ENCODE assay signal across 16 mouse cellular contexts in genomic region chr3:55741428-55741827, GRCm38 (mm10). TPM values are rescaled to one million over a fixed set of nuclear protein-coding genes. Genes with fewer than 3 reads are reported as not detected.
DNase-seq lines count a peak whose midpoint lies in the region; ATAC-seq lines count a peak whose summit lies in the region.
"Had no signal": no experiment of that assay in that cellular context is flagged by ENCODE, and none has a peak within 500 bp of the region (broad histone marks: within the 10 kb centered on the region; RNA-seq: fewer than 3 reads in every experiment).

No protein-coding gene starts in this region.

- peak; percentile 70 for ATAC-seq in embryonic facial prominence, embryonic 15.5 days (ENCODE audit: insufficient number of reproducible peaks, low FRiP score, low TSS enrichment, low read depth)
- peak; percentile 71; the same call in 1 of the 2 replicates for ATAC-seq in hindbrain, embryonic 13.5 days (ENCODE audit: low FRiP score)
- ATAC-seq in midbrain, embryonic 15.5 days (replicated peaks): peak; percentile 86
- ATAC-seq in kidney, embryonic 15.5 days (replicated peaks; ENCODE audit: low FRiP score): no peak
- no peak for ATAC-seq in liver, embryonic 11.5 days (replicated peaks; ENCODE audit: low FRiP score)

- peak; percentile 34 to 37 for DNase-seq in cerebellum, postnatal 10 days
- DNase-seq in cerebellum, postnatal 14 days: no peak
- no peak for DNase-seq in urinary bladder, postnatal 10 days (ENCODE audit: low spot score)
- no peak for DNase-seq in liver, embryonic 11.5 days (ENCODE audit: low spot score)
- DNase-seq: cerebellum, adult 8-10 months; gastrocnemius, postnatal 14 days; lung, embryonic 14.5 days; thymus, postnatal 36 days had no signal

- no peaks in the 10 kb centered on the region for H3K4me1 ChIP-seq in embryonic facial prominence, embryonic 15.5 days
- H3K4me1 ChIP-seq in hindbrain, embryonic 13.5 days (replicated peaks): peaks cover 26% of the 10 kb centered on the region
- H3K4me1 ChIP-seq in midbrain, embryonic 15.5 days: peaks cover 28% of the 10 kb centered on the region
- no peaks in the 10 kb centered on the region for H3K4me1 ChIP-seq in kidney, embryonic 15.5 days
- H3K4me1 ChIP-seq in liver, embryonic 11.5 days (replicated peaks; ENCODE audit: control insufficient read depth, insufficient read depth, low read length): no peaks in the 10 kb centered on the region

- H3K36me3 ChIP-seq in embryonic facial prominence, embryonic 15.5 days: no peaks in the 10 kb centered on the region
- no peaks in the 10 kb centered on the region for H3K36me3 ChIP-seq in hindbrain, embryonic 13.5 days
- no peaks in the 10 kb centered on the region for H3K36me3 ChIP-seq in midbrain, embryonic 15.5 days (replicated peaks)
- H3K36me3 ChIP-seq in kidney, embryonic 15.5 days: no peaks in the 10 kb centered on the region
- H3K36me3 ChIP-seq in liver, embryonic 11.5 days (ENCODE audit: control insufficient read depth, insufficient read depth, low read length): no peaks in the 10 kb centered on the region
- H3K36me3 ChIP-seq: heart, embryonic 15.5 days; limb, embryonic 13.5 days had no signal

- no peak overlapping the region for H3K27ac ChIP-seq in embryonic facial prominence, embryonic 15.5 days (replicated peaks)
- H3K27ac ChIP-seq in hindbrain, embryonic 13.5 days: peak overlapping the region; percentile 88
- peak overlapping the region; percentile 89 for H3K27ac ChIP-seq in midbrain, embryonic 15.5 days
- no peak overlapping the region for H3K27ac ChIP-seq in kidney, embryonic 15.5 days
- H3K27ac ChIP-seq in liver, embryonic 11.5 days (ENCODE audit: low read depth, low read length): no peak overlapping the region
- H3K27ac ChIP-seq: heart, embryonic 15.5 days; kidney, postnatal 0 days; limb, embryonic 13.5 days had no signal

- no peaks in the 10 kb centered on the region for H3K27me3 ChIP-seq in embryonic facial prominence, embryonic 15.5 days
- H3K27me3 ChIP-seq in hindbrain, embryonic 13.5 days: no peaks in the 10 kb centered on the region
- H3K27me3 ChIP-seq in midbrain, embryonic 15.5 days (replicated peaks): no peaks in the 10 kb centered on the region
- H3K27me3 ChIP-seq in kidney, embryonic 15.5 days: no peaks in the 10 kb centered on the region
- H3K27me3 ChIP-seq in liver, embryonic 11.5 days (replicated peaks; ENCODE audit: control insufficient read depth, insufficient read depth, low read length): no peaks in the 10 kb centered on the region
- H3K27me3 ChIP-seq: heart, embryonic 15.5 days; limb, embryonic 13.5 days had no signal

- H3K4me2 ChIP-seq in embryonic facial prominence, embryonic 15.5 days (replicated peaks): no peak overlapping the region
- H3K4me2 ChIP-seq in hindbrain, embryonic 13.5 days: no peak overlapping the region
- H3K4me2 ChIP-seq in midbrain, embryonic 15.5 days: peak overlapping the region; percentile 31
- H3K4me2 ChIP-seq in kidney, embryonic 15.5 days: no peak overlapping the region
- no peak overlapping the region for H3K4me2 ChIP-seq in liver, embryonic 11.5 days
- H3K4me2 ChIP-seq: heart, embryonic 15.5 days; limb, embryonic 13.5 days; lung, embryonic 14.5 days had no signal

- 60% methylated on average over 6 of the region's 6 CpGs for WGBS in embryonic facial prominence, embryonic 15.5 days
- 35% methylated on average over 6 of the region's 6 CpGs for WGBS in hindbrain, embryonic 13.5 days
- WGBS in midbrain, embryonic 15.5 days: 17% methylated on average over 6 of the region's 6 CpGs
- 68% methylated on average over 6 of the region's 6 CpGs for WGBS in kidney, embryonic 15.5 days
- WGBS in liver, embryonic 11.5 days: 78% methylated on average over 6 of the region's 6 CpGs

- no peaks in the 10 kb centered on the region for H3K9me3 ChIP-seq in embryonic facial prominence, embryonic 15.5 days (replicated peaks)
- no peaks in the 10 kb centered on the region for H3K9me3 ChIP-seq in hindbrain, embryonic 13.5 days
- no peaks in the 10 kb centered on the region for H3K9me3 ChIP-seq in midbrain, embryonic 15.5 days
- H3K9me3 ChIP-seq in kidney, embryonic 15.5 days (replicated peaks): no peaks in the 10 kb centered on the region
- no peaks in the 10 kb centered on the region for H3K9me3 ChIP-seq in liver, embryonic 11.5 days (ENCODE audit: control insufficient read depth, low read length)
- H3K9me3 ChIP-seq: heart, embryonic 15.5 days; limb, embryonic 13.5 days had no signal

- no peak overlapping the region for H3K4me3 ChIP-seq in embryonic facial prominence, embryonic 15.5 days (replicated peaks)
- H3K4me3 ChIP-seq in hindbrain, embryonic 13.5 days: no peak overlapping the region
- no peak overlapping the region for H3K4me3 ChIP-seq in midbrain, embryonic 15.5 days
- H3K4me3 ChIP-seq in kidney, embryonic 15.5 days (replicated peaks): no peak overlapping the region
- H3K4me3 ChIP-seq in liver, embryonic 11.5 days (ENCODE audit: low read depth, low read length): no peak overlapping the region
- H3K4me3 ChIP-seq: heart, embryonic 15.5 days; limb, embryonic 13.5 days; myocyte had no signal

- H3K9ac ChIP-seq in embryonic facial prominence, embryonic 15.5 days: no peak overlapping the region
- no peak overlapping the region for H3K9ac ChIP-seq in hindbrain, embryonic 13.5 days
- peak overlapping the region; percentile 17; the same call in 1 of the 2 replicates for H3K9ac ChIP-seq in midbrain, embryonic 15.5 days
- H3K9ac ChIP-seq in kidney, embryonic 15.5 days: no peak overlapping the region
- no peak overlapping the region for H3K9ac ChIP-seq in liver, embryonic 11.5 days (ENCODE audit: low read depth, low read length)
- H3K9ac ChIP-seq: heart, embryonic 15.5 days; limb, embryonic 13.5 days; lung, embryonic 14.5 days had no signal

RNA-seq across cellular contexts. Expression of gene Mab21l1, which starts 40.9 kb away (rescaled TPM):
- 35.5 and 38.1 TPM in 2 replicates for polyA plus RNA-seq in embryonic facial prominence, embryonic 15.5 days (2015; fragmentation: Nextera tagmentation; extraction: Ambion mirVana)
- polyA plus RNA-seq in hindbrain, embryonic 13.5 days (2015; fragmentation: Nextera tagmentation; extraction: Ambion mirVana): 167 and 174 TPM in 2 replicates
- polyA plus RNA-seq in midbrain, embryonic 15.5 days (2015; fragmentation: Nextera tagmentation; extraction: Ambion mirVana): 159 and 172 TPM in 2 replicates
- polyA plus RNA-seq in kidney, embryonic 15.5 days (2015; fragmentation: Nextera tagmentation; extraction: Ambion mirVana): 0.98 and 1.8 TPM in 2 replicates
- polyA plus RNA-seq in liver, embryonic 11.5 days (2014; fragmentation: Nextera tagmentation; extraction: Ambion mirVana): 1.7 and 1.8 TPM in 2 replicates

Comparison
In these comparisons a context has a peak if more than half of its experiments do, and no peak if none do; other contexts are left out.
1. DNase-seq: peak in cerebellum, postnatal 10 days (2 of 2); none in cerebellum, postnatal 14 days (0 of 2), urinary bladder, postnatal 10 days (single experiment) and liver, embryonic 11.5 days (single experiment).
2. ATAC-seq: peak in embryonic facial prominence, embryonic 15.5 days (single experiment), hindbrain, embryonic 13.5 days (single experiment) and midbrain, embryonic 15.5 days (single experiment); none in kidney, embryonic 15.5 days (single experiment) and liver, embryonic 11.5 days (single experiment).
3. H3K27ac ChIP-seq: peak in hindbrain, embryonic 13.5 days (single experiment) and midbrain, embryonic 15.5 days (single experiment); none in embryonic facial prominence, embryonic 15.5 days (single experiment), kidney, embryonic 15.5 days (single experiment) and liver, embryonic 11.5 days (single experiment).
4. RNA of gene Mab21l1, which starts 40.9 kb away (polyA plus RNA-seq): 167 to 174 TPM in hindbrain, embryonic 13.5 days, 159 to 172 TPM in midbrain, embryonic 15.5 days and 35.5 to 38.1 TPM in embryonic facial prominence, embryonic 15.5 days; 1.7 to 1.8 TPM in liver, embryonic 11.5 days and 0.98 to 1.8 TPM in kidney, embryonic 15.5 days; every median in the first group is over 10 times any median in the second.